Mouse (Mus musculus) myocyte (in vitro differentiated cells): ENCODE results near the gene Cd2.

Experiments
- E2F4 ChIP-seq: IDR thresholded peaks from one replicate; pipeline ENCODE4 v1.6.1; 2011; ENCODE audit warnings: mild to moderate bottlenecking, control low read depth, moderate library complexity; ENCODE audit not compliant: insufficient read depth
- MYOD1 ChIP-seq, 3 experiments: IDR thresholded peaks; one replicate each; pipeline ENCODE4 v1.6.1; 2011; ENCODE audit warnings: control low read depth in 2 of 3, low read depth in 2 of 3, mild to moderate bottlenecking in 2 of 3, moderate library complexity in 1 of 3; ENCODE audit not compliant: insufficient read length in 2 of 3, control insufficient read depth in 1 of 3
- MYOG ChIP-seq, 3 experiments: IDR thresholded peaks; one replicate each; pipeline ENCODE4 v1.6.1; 2011; ENCODE audit warnings: control low read depth in 2 of 3, low read depth in 2 of 3, mild to moderate bottlenecking in 2 of 3; ENCODE audit not compliant: insufficient read length in 2 of 3, control insufficient read depth in 1 of 3, insufficient read depth in 1 of 3
- POLR2A ChIP-seq: IDR thresholded peaks from one replicate; pipeline ENCODE4 v1.6.1; 2011; ENCODE audit warnings: low read depth, mild to moderate bottlenecking, control low read depth, moderate library complexity; ENCODE audit not compliant: insufficient read length
- TCF12 ChIP-seq: IDR thresholded peaks from one replicate; pipeline ENCODE4 v1.6.1; 2011; ENCODE audit warnings: mild to moderate bottlenecking, control low read depth; ENCODE audit not compliant: poor library complexity, insufficient read depth, severe bottlenecking
- USF1 ChIP-seq: IDR thresholded peaks from one replicate; pipeline ENCODE4 v1.6.1; 2011; ENCODE audit warnings: low read depth, mild to moderate bottlenecking, control low read depth, moderate library complexity

GRCm38 (mm10) chr3:101276501-101277320, 11.0 kb downstream of the Cd2 start:
- no peak for TF ChIP-seq TCF12
- no peak for TF ChIP-seq POLR2A
- TF ChIP-seq MYOD1 (IDR thresholded peaks at IDR 0.05; ENCODE audit: control insufficient read depth in 1 of 3, insufficient read length in 2 of 3, low read depth in 2 of 3): no peak
- TF ChIP-seq E2F4: no peak
- no peak for TF ChIP-seq USF1
- no peak for TF ChIP-seq MYOG (IDR thresholded peaks at IDR 0.05; ENCODE audit: control insufficient read depth in 1 of 3, insufficient read depth in 1 of 3, insufficient read length in 2 of 3, low read depth in 2 of 3)
